Mouse (Mus musculus): Measurements from ENCODE around the gene Cacnb4. TPM values are rescaled to one million over a fixed set of nuclear protein-coding genes. Genes with fewer than 3 reads are reported as not detected.

Cacnb4 gene
- polyA plus RNA-seq, 1 experiment from 2014 or later, result 2.8 TPM

- H3K4me1 ChIP-seq (ENCODE audit: control insufficient read depth, insufficient read depth, low read length), result no peaks in the 10 kb centered on the region
- WGBS, result 82% methylated on average over 3 of the region's 3 CpGs
- DNase-seq (ENCODE audit: low spot score, missing footprints) (no peak), ATAC-seq (ENCODE audit: low FRiP score) (no peak)
- no peak overlapping the region for H3K27ac ChIP-seq (ENCODE audit: low read depth, low read length)
- no peaks in the 10 kb centered on the region for H3K9me3 ChIP-seq (ENCODE audit: control insufficient read depth, low read length)
- H3K9ac ChIP-seq (ENCODE audit: low read length), result no peak overlapping the region
- H3K27me3 ChIP-seq (ENCODE audit: control insufficient read depth, insufficient read depth, low read length), result no peaks in the 10 kb centered on the region
- H3K4me3 ChIP-seq (ENCODE audit: low read depth, low read length), result no peak overlapping the region
- H3K4me2 ChIP-seq, result no peak overlapping the region
- no peaks in the 10 kb centered on the region for H3K36me3 ChIP-seq (ENCODE audit: control insufficient read depth, insufficient read depth, low read length)
Measured at GRCm38 (mm10) chr2:52389975-52390374, 286.7 kb downstream of the Cacnb4 start.

GRCm38 (mm10) chr2:52386451-52386850 lies 290.2 kb downstream of the Cacnb4 start:
- H3K4me3 ChIP-seq (ENCODE audit: low read depth, low read length), result no peak overlapping the region
- H3K4me1 ChIP-seq (ENCODE audit: control insufficient read depth, insufficient read depth, low read length), result no peaks in the 10 kb centered on the region
- no peaks in the 10 kb centered on the region for H3K27me3 ChIP-seq (ENCODE audit: control insufficient read depth, insufficient read depth, low read length)
- H3K9me3 ChIP-seq (ENCODE audit: control insufficient read depth, low read length), result no peaks in the 10 kb centered on the region
- no peaks in the 10 kb centered on the region for H3K36me3 ChIP-seq (ENCODE audit: control insufficient read depth, insufficient read depth, low read length)
- ATAC-seq (ENCODE audit: low FRiP score) (no peak), DNase-seq (ENCODE audit: low spot score, missing footprints) (no peak)
- H3K9ac ChIP-seq (ENCODE audit: low read length), result no peak overlapping the region
- no peak overlapping the region for H3K27ac ChIP-seq (ENCODE audit: low read depth, low read length)
- WGBS, result 88% methylated on average over 6 of the region's 6 CpGs
- H3K4me2 ChIP-seq, result no peak overlapping the region

DNA sequence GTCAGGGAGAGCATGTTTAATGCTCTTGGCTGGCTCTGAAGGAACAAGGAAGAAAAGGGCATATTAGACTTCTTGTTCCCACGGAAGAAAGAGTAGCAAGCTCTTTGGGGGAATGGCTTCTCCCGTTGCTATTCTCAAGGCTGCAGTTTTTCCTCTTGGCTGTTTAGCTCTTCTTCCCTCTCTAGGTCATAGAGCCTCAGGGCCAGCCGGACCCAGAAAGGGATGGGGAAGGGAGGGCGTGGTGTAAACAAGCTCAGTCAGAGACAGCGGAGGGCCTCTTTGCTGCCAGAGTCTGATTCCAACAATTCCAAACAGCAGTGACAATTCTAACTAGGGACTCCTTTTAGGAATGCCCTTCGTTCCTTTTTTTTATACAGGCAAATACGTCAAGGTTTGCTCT lies 290.6 kb downstream of the Cacnb4 start:
- Histone ChIP-seq H3K4me3 (ENCODE audit: low read depth, low read length) (no peak overlapping the region), H3K9me3 (ENCODE audit: control insufficient read depth, low read length) (no peaks in the 10 kb centered on the region), H3K27me3 (ENCODE audit: control insufficient read depth, insufficient read depth, low read length) (no peaks in the 10 kb centered on the region), H3K4me2 (no peak overlapping the region), H3K36me3 (ENCODE audit: control insufficient read depth, insufficient read depth, low read length) (no peaks in the 10 kb centered on the region), H3K27ac (ENCODE audit: low read depth, low read length) (no peak overlapping the region), H3K4me1 (ENCODE audit: control insufficient read depth, insufficient read depth, low read length) (no peaks in the 10 kb centered on the region), H3K9ac (ENCODE audit: low read length) (no peak overlapping the region)
- DNase-seq (ENCODE audit: low spot score, missing footprints) (no peak), ATAC-seq (ENCODE audit: low FRiP score) (no peak)
- 76% methylated on average over 7 of the region's 7 CpGs for WGBS

DNA sequence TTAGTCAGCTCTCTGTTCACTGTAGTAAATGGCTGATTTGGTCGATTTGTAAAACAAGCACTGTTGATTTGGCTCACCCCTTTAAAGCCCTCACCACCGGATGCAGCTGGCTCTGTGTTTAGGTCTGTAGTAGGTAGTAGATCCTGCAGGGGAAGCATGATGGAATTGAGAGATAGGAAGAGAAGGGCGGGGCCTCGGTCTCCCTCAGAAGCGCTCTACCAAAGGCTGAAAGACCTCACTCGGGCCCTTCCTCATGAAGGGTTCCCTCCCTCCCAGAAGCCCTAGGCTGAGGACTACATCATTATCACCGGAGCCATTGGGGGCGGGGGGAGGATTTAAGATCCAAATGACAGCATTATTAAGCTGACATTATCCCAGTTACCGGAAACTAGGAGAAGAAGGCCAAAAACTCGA lies 297.8 kb downstream of the Cacnb4 start:
- Histone ChIP-seq H3K27me3 (ENCODE audit: control insufficient read depth, insufficient read depth, low read length) (no peaks in the 10 kb centered on the region), H3K4me3 (ENCODE audit: low read depth, low read length) (no peak overlapping the region), H3K9ac (ENCODE audit: low read length) (no peak overlapping the region), H3K9me3 (ENCODE audit: control insufficient read depth, low read length) (no peaks in the 10 kb centered on the region), H3K4me1 (ENCODE audit: control insufficient read depth, insufficient read depth, low read length) (no peaks in the 10 kb centered on the region), H3K27ac (ENCODE audit: low read depth, low read length) (no peak overlapping the region), H3K4me2 (no peak overlapping the region), H3K36me3 (ENCODE audit: control insufficient read depth, insufficient read depth, low read length) (no peaks in the 10 kb centered on the region)
- 79% methylated on average over 10 of the region's 10 CpGs for WGBS
- ATAC-seq (ENCODE audit: low FRiP score) (no peak), DNase-seq (ENCODE audit: low spot score, missing footprints) (no peak)

GRCm38 (mm10) chr2:52378448-52378804 lies 298.2 kb downstream of the Cacnb4 start, which contains the start of gene Neb:
TSS of gene Neb (minus strand) at chr2:52378474.
- no peaks in the 10 kb centered on the region for H3K36me3 ChIP-seq (ENCODE audit: control insufficient read depth, insufficient read depth, low read length)
- H3K9ac ChIP-seq (ENCODE audit: low read length), result no peak within 1 kb of the TSS
- H3K4me3 ChIP-seq (ENCODE audit: low read depth, low read length), result no peak within 1 kb of the TSS
- H3K4me2 ChIP-seq, result no peak within 1 kb of the TSS
- no peaks in the 10 kb centered on the region for H3K9me3 ChIP-seq (ENCODE audit: control insufficient read depth, low read length)
- no peaks in the 10 kb centered on the region for H3K4me1 ChIP-seq (ENCODE audit: control insufficient read depth, insufficient read depth, low read length)
- H3K27me3 ChIP-seq (ENCODE audit: control insufficient read depth, insufficient read depth, low read length), result no peaks in the 10 kb centered on the region
- WGBS, result 58% methylated on average over 7 of the region's 7 CpGs
- DNase-seq (ENCODE audit: low spot score, missing footprints) (no peak), ATAC-seq (ENCODE audit: low FRiP score) (no peak)
- no peak within 1 kb of the TSS for H3K27ac ChIP-seq (ENCODE audit: low read depth, low read length)

Other genes with a start within 250 kb of the Cacnb4 start
- gene Stam2, start 65.5 kb upstream of the Cacnb4 start, polyA plus RNA-seq (2014; fragmentation: Nextera tagmentation; extraction: Ambion mirVana), result 44.4 and 45.9 TPM in 2 replicates
- 9.2 and 9.4 TPM in 2 replicates for gene Fmnl2, start 181.0 kb upstream of the Cacnb4 start, polyA plus RNA-seq (2014; fragmentation: Nextera tagmentation; extraction: Ambion mirVana)